Mouse (Mus musculus) adrenal gland, postnatal 0 days (tissue): ENCODE data around the gene Ssc5d. TPM values are rescaled to one million over a fixed set of nuclear protein-coding genes. Genes with fewer than 3 reads are reported as not detected.

Source experiments
- polyA plus RNA-seq: library from polyadenylated mRNA; unstranded; fragments of >200 nt; fragmentation: Nextera tagmentation; extraction: Ambion mirVana; gene quantifications from 2 replicates; pipeline ENCODE4 v1.2.1, GENCODE M21; 2015

Gene Ssc5d
- 3.6 and 3.7 TPM in 2 replicates for polyA plus RNA-seq

GRCm38 (mm10) chr7:4925441-4926381 is at the start of gene Ssc5d:
TSS of gene Ssc5d (plus strand) at chr7:4925785.

GRCm38 (mm10) chr7:4876753-4877221 is 48.8 kb upstream of the Ssc5d start, which contains the start of gene Isoc2a:
TSS of gene Isoc2a (plus strand) at chr7:4877153.

GRCm38 (mm10) chr7:4906466-4906950 is 19.1 kb upstream of the Ssc5d start, which contains the start of gene Gm36210:
TSS of gene Gm36210 (minus strand) at chr7:4906516.

GRCm38 (mm10) chr7:4915007-4915665 is 10.4 kb upstream of the Ssc5d start, which contains the start of gene Zfp628:
TSS of gene Zfp628 (plus strand) at chr7:4915217.

GRCm38 (mm10) chr7:4921824-4922482 is 3.6 kb upstream of the Ssc5d start, which contains the start of gene Nat14:
TSS of gene Nat14 (plus strand) at chr7:4922028.

GRCm38 (mm10) chr7:4964272-4964671 is 38.7 kb downstream of the Ssc5d start, which contains the start of gene Sbk2:
TSS of gene Sbk2 (minus strand) at chr7:4964406.

GRCm38 (mm10) chr7:4971068-4971467 is 45.5 kb downstream of the Ssc5d start, which contains the start of gene Sbk3:
TSS of gene Sbk3 (minus strand) at chr7:4971168.

Other genes starting within 250 kb of the Ssc5d start
- gene Hspbp1, start 240.7 kb upstream of the Ssc5d start, polyA plus RNA-seq: 70.6 and 80.3 TPM in 2 replicates
- 0.59 and 1.2 TPM in 2 replicates for gene Brsk1, start 235.2 kb upstream of the Ssc5d start, polyA plus RNA-seq
- gene Tmem150b, start 200.5 kb upstream of the Ssc5d start, polyA plus RNA-seq: 0.10 and 0.24 TPM in 2 replicates
- 22.8 and 37.7 TPM in 2 replicates for gene Kmt5c, start 185.7 kb upstream of the Ssc5d start, polyA plus RNA-seq
- gene Cox6b2, start 172.7 kb upstream of the Ssc5d start, polyA plus RNA-seq: 53.7 and 57.2 TPM in 2 replicates
- not detected in 2 replicates for gene Fam71e2, start 154.5 kb upstream of the Ssc5d start, polyA plus RNA-seq
- 0.33 and 0.82 TPM in 2 replicates for gene Il11, start 142.9 kb upstream of the Ssc5d start, polyA plus RNA-seq
- 0.38 TPM in 1 of 2 replicates, not detected in the other for gene Tmem190, start 142.8 kb upstream of the Ssc5d start, polyA plus RNA-seq
- gene Tmem238, start 136.1 kb upstream of the Ssc5d start, polyA plus RNA-seq: 12.5 and 21.8 TPM in 2 replicates
- gene Rpl28, start 132.9 kb upstream of the Ssc5d start, polyA plus RNA-seq: 286 and 311 TPM in 2 replicates
- gene Ube2s, start 113.2 kb upstream of the Ssc5d start, polyA plus RNA-seq: 144 and 154 TPM in 2 replicates
- 0.61 and 1.1 TPM in 2 replicates for gene Shisa7, start 81.1 kb upstream of the Ssc5d start, polyA plus RNA-seq
- gene Isoc2b, start 55.5 kb upstream of the Ssc5d start, polyA plus RNA-seq: 38.4 and 57.5 TPM in 2 replicates
- gene Isoc2a, start 48.6 kb upstream of the Ssc5d start, polyA plus RNA-seq: 0.95 and 1.2 TPM in 2 replicates
- 0.09 and 0.10 TPM in 2 replicates for gene Gm36210, start 19.3 kb upstream of the Ssc5d start, polyA plus RNA-seq
- gene Zfp628, start 10.6 kb upstream of the Ssc5d start, polyA plus RNA-seq: 3.5 and 4.1 TPM in 2 replicates
- 6.9 and 7.6 TPM in 2 replicates for gene Nat14, start 3.8 kb upstream of the Ssc5d start, polyA plus RNA-seq
- 0.19 TPM in 1 of 2 replicates, not detected in the other for gene Sbk2, start 38.6 kb downstream of the Ssc5d start, polyA plus RNA-seq
- gene Sbk3, start 45.4 kb downstream of the Ssc5d start, polyA plus RNA-seq: 0.18 TPM in 1 of 2 replicates, not detected in the other
- 20.7 and 21.3 TPM in 2 replicates for gene Zfp579, start 70.4 kb downstream of the Ssc5d start, polyA plus RNA-seq
- gene Zfp524, start 88.6 kb downstream of the Ssc5d start, polyA plus RNA-seq: 8.4 and 12.0 TPM in 2 replicates
- 17.2 and 20.9 TPM in 2 replicates for gene Fiz1, start 88.9 kb downstream of the Ssc5d start, polyA plus RNA-seq
- 2.2 and 3.8 TPM in 2 replicates for gene Gm44973, start 89.7 kb downstream of the Ssc5d start, polyA plus RNA-seq
- 4.2 and 4.6 TPM in 2 replicates for gene Zfp865, start 94.6 kb downstream of the Ssc5d start, polyA plus RNA-seq
- 6.2 and 11.3 TPM in 2 replicates for gene Ccdc106, start 94.8 kb downstream of the Ssc5d start, polyA plus RNA-seq
- gene 4632433K11Rik, start 108.3 kb downstream of the Ssc5d start, polyA plus RNA-seq: not detected in 2 replicates
- gene Zfp784, start 112.7 kb downstream of the Ssc5d start, polyA plus RNA-seq: 3.7 and 4.9 TPM in 2 replicates
- 27.7 and 36.3 TPM in 2 replicates for gene Zfp580, start 125.8 kb downstream of the Ssc5d start, polyA plus RNA-seq
- 37.7 and 54.7 TPM in 2 replicates for gene U2af2, start 136.4 kb downstream of the Ssc5d start, polyA plus RNA-seq
- gene Epn1, start 154.4 kb downstream of the Ssc5d start, polyA plus RNA-seq: 45.0 and 49.3 TPM in 2 replicates
- gene Rfpl4, start 191.2 kb downstream of the Ssc5d start, polyA plus RNA-seq: not detected in 2 replicates
- 1.4 and 1.7 TPM in 2 replicates for gene Rasl2-9, start 200.2 kb downstream of the Ssc5d start, polyA plus RNA-seq
- not detected in 2 replicates for gene Vmn1r55, start 223.9 kb downstream of the Ssc5d start, polyA plus RNA-seq